Mouse (Mus musculus): Measurements from ENCODE around the gene Naglu.
"Not testable (repeated sequence)": the region's sequence is repeated elsewhere in the genome, so short reads cannot be mapped to it uniquely, and the experiment has no call there.

Naglu gene

DNA sequence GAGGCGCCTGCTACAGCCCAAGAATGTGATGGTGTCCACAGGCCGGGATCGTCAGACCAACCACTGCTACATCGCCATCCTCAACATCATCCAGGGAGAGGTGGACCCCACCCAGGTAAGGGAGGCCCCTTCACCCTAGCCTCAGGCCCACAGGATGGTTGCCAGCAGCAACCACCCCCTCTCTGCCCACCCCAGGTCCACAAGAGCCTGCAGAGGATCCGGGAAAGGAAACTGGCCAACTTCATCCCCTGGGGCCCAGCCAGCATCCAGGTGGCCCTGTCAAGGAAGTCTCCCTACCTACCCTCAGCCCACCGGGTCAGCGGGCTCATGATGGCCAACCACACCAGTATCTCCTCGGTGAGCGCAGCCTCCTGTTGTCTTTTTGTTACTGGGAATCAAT, 55.2 kb downstream of the Naglu start:
- in situ Hi-C loops (cut with MboI): not testable (repeated sequence)

DNA sequence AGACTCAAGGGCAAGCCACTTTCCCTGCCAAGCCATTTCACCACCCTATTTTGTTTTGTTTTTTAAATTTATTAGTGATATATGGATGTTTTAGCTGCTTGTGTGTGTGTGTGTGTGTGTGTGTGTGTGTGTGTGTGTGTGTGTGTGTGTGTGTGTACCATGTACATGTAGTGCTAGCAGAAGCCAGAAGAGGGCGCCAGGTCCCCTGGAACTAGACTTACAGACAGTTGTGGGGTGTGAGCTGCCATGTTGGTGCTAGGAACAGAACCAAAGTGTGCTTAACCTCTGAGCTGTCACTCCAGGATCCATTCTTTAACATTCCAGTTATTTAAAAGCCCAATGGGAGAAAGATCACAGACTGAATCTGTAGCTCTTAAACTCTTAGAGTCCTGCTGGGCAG, 57.3 kb downstream of the Naglu start:
- in situ Hi-C loops (cut with MboI): no loop called here

All from mature B cell (primary cell).